Mouse (Mus musculus) heart, postnatal 36 days (tissue): ENCODE measurements at regions not wholly inside any gene's neighbourhood (a gene's known extent, or its start where the extent isn't known, plus 50 kb on each side); places are given as distances from the start of the nearest gene placed in this dataset.

Experiments used
- DNase-seq, 2 experiments: peaks; one replicate each; pipeline ENCODE4 v3.0.0; 2021 to 2022
- intact Hi-C: fragments of 180-260 bp; cut with DNase I; formaldehyde crosslinking; loops from one replicate; pipeline ENCODE4 v1.15.1; 2025

DNA sequence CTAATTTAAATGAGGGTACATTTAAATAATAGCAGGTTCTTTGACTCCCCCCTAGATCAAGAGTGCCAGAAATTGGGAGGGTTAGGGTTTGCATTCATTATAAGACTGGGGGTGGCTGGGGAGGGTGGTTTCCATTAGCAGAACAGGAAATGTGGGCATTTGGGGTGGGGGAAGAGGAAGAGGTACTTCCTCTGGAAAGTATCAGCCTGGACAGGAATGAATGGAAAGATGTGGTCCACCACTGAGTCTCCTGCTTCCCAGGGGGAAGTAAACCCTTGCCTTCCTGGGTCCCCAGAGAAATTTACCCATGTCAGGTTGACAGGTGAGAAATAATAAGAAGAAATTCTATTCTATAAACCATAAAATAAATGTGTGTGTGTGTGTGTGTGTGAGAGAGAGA is 171.5 kb upstream of the Serpine2 start:
- DNase-seq = no peak
- intact Hi-C loops = no loop called here

- intact Hi-C loops = no loop called here
- no peak for DNase-seq
Observed at GRCm38 (mm10) chr1:80030635-80031034, 169.7 kb upstream of the Serpine2 start.

DNA sequence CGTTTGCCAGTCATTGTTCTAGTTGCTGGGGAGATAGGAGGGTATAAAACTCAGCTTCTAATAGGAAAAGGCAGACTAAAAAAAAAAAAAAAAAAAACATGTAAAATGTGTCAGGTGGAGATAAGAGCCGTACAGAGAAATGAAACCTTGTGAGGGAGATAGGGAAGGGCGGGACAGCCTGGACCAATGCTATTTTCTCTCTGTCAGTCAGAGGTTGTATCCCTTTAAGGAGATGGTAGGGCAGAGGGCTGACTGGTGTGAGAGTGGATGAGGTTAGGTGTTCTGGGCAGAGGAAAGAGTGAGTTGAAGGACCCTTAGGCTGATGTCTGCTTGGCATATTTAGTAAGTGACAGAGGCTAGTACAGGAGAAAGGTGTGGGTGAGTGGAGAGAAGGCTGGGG is 169.2 kb upstream of the Serpine2 start:
- no peak for DNase-seq
- intact Hi-C loops = no loop called here

GRCm38 (mm10) chr1:80025863-80026616 is 165.1 kb upstream of the Serpine2 start:
- intact Hi-C loops = no loop called here
- no peak for DNase-seq

- DNase-seq = no peak
- intact Hi-C loops = no loop called here
Observed at GRCm38 (mm10) chr1:80023518-80024095, 162.6 kb upstream of the Serpine2 start.

- DNase-seq = no peak
- intact Hi-C loops = no loop called here
Observed at GRCm38 (mm10) chr1:80021866-80022265, 160.9 kb upstream of the Serpine2 start.

- intact Hi-C loops = no loop called here
- DNase-seq = peak; percentile 76 to 78
Observed at GRCm38 (mm10) chr1:80018391-80019065, 157.5 kb upstream of the Serpine2 start.

DNA sequence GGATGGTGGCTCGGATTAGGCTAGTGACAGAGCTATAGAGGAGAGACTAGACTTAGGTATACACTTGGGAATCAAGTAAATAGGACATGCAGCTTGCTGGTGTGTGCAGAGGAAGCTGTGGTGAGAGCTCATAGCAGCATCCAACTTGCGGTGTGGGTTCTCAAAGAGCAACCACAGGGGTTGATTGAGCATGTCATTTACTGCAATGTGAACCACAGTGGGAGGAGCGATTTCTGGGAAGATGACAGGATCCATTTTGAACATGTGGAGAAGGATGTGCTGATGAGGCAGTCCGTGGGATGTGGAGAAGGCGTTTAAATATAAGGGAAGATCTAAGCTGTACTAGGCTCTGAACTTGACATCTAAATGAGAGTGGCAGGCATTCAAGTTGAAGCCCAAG is 154.5 kb upstream of the Serpine2 start:
- no peak for DNase-seq
- intact Hi-C loops = no loop called here

GRCm38 (mm10) chr1:80014586-80014985 is 153.6 kb upstream of the Serpine2 start:
- intact Hi-C loops = loop anchor here (5.0 kb wide), 1 partner anchor 78 kb away; no protein-coding TSS in a partner anchor
- DNase-seq = no peak

DNA sequence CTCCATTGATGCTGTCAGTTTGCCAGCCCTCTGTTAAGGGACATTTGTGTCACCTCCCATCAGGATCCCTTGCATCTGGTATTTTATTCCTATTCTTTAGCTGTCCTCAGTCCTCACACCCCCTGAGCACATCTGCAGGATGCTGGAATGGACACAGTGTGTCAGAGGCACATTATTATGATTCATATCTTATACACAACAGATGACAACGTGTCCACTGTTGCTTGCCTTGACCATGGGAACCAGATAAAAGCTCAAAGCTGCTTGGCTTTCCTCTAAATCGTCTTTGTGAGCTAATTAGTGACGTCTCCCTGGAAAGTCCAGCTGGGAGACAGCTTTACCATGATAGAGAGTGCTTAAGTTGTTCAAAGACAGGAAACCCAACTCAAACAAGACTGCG is 149.7 kb upstream of the Serpine2 start:
- DNase-seq = peak in 1 of 2 experiments; percentile 19
- intact Hi-C loops = loop anchor here (5.0 kb wide), 1 partner anchor 82 kb away; no protein-coding TSS in a partner anchor

DNA sequence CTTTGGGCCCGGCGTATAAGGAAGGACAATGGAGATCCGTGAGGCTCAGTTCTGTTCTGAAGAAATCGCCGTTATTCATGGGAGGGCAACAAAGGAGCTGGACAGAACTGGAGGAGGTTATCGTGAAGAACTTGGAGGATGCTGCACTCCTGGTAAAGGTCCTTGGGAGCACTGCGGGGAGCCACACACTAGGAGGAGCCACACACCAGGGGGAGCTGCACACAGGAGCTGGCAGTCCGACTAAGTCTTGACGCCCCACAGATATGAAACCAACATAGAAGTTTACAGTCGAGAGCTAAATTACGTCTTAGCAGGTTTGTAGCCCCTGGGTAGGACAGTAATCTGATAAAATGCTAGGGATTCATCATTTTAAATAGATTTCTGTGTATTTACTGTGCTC is 138.1 kb upstream of the Serpine2 start:
- peak; percentile 40 to 54 for DNase-seq
- intact Hi-C loops = loop anchor here (5.0 kb wide), 3 partner anchors 108 to 212 kb away; no protein-coding TSS in a partner anchor

GRCm38 (mm10) chr1:79997911-79998310 is 136.9 kb upstream of the Serpine2 start:
- intact Hi-C loops = loop anchor here (5.0 kb wide), 3 partner anchors 109 to 211 kb away; no protein-coding TSS in a partner anchor
- no peak for DNase-seq

DNA sequence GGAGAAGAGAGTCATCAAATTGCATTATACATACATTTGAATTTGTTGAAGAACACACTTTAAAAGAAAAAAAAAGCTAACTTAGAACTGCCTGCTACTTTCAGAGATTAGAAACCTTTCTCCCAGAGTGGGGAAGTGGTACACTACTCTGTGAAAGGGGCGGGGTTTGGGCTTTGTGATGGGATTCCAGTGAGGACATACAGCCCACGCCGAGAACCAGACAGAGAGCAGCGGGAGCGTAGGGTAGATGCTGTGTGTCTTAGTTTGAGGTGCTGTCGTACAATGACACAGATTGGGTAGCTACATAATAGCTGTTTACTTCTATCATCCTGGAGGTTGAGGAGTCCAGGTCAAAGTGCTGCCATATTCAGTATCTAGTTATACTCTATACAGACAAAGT is 136.5 kb upstream of the Serpine2 start:
- DNase-seq = no peak
- intact Hi-C loops = loop anchor here (5.0 kb wide), 3 partner anchors 110 to 210 kb away; no protein-coding TSS in a partner anchor

DNA sequence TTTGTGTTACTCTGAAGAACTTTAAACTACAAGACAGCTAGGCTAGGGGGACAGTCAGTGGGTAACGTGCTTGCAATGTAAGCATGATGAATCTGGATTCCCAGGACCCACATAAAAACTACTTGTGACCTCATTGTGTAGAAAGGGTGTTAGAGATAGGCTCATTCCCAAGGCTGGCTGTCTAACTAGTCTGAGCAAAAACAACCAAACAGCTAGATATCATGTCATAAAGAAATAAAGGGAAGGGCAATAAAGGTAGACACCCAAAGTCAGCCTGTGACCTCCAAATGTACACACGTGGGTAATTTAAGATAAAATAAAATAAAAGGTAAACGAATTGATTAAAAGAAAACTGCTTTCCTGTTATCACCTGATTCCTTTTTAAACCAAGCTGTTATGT is 123.7 kb upstream of the Serpine2 start:
- intact Hi-C loops = no loop called here

GRCm38 (mm10) chr1:79982678-79983280 is 121.8 kb upstream of the Serpine2 start:
- intact Hi-C loops = no loop called here
- DNase-seq = no peak

More for the DNA sequence above, 123.7 kb upstream of the Serpine2 start:
- DNase-seq = no peak

DNA sequence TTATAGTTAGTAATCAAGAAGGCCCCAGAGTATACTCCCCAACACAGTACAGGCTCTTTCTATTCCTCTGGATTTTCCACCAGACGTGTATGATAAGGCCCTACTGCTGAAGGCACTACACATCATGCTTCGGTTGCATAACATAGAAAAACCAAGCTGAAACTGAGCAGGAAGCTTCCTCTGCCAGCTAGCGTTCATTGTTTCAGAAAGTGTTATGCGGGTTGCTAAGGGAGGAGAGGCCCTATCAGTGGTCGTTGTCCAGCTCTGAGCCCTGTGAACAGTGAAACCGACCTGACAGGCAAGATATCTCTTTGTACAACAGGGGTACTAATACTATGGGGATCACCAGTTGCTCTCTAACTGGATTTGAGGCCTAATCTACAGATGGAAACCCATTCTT is 118.9 kb upstream of the Serpine2 start:
- DNase-seq = no peak
- intact Hi-C loops = no loop called here

- intact Hi-C loops = no loop called here
- DNase-seq = no peak
Observed at GRCm38 (mm10) chr1:79978156-79978555, 117.2 kb upstream of the Serpine2 start.

DNA sequence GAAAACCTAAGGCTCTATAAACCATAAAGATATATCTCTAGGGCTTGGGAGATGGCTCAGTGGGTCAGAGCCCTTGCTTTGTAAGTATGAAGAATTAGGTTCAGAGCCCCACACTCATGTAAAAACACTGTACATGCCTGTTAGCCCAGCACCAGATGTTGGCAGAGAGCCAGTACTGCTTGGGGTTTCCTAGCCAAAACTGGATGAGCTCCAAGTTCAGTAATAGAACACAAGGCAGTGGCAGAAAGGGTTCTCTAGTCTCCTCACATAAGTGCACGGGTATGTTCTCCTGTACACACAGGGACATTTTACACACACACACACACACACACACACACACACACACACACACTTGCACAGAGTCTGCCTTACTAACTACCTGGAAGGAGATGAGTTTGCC is 95.1 kb upstream of the Serpine2 start:
- intact Hi-C loops = no loop called here
- peak; percentile 24 to 29 for DNase-seq

GRCm38 (mm10) chr1:79944231-79944630 is 83.3 kb upstream of the Serpine2 start:
- DNase-seq = no peak
- intact Hi-C loops = no loop called here

GRCm38 (mm10) chr1:79932435-79932834 is 71.5 kb upstream of the Serpine2 start:
- DNase-seq = no peak
- intact Hi-C loops = no loop called here

- intact Hi-C loops = loop anchor here (5.0 kb wide), 1 partner anchor 105 kb away; no protein-coding TSS in a partner anchor
- DNase-seq = no peak
Observed at GRCm38 (mm10) chr1:79927740-79928139, 66.8 kb upstream of the Serpine2 start.
